Mouse (Mus musculus) bone marrow macrophage, adult 2 months (primary cell): ENCODE measurements at regions not wholly inside any gene's neighbourhood (a gene's known extent, or its start where the extent isn't known, plus 50 kb on each side); places are given as distances from the start of the nearest gene placed in this dataset.

Source experiments
- H3K27ac ChIP-seq: 2 replicates; pipeline ENCODE4 v1.5.1; 2012; ENCODE audit warnings: low read depth, low read length; ENCODE audit not compliant: insufficient read depth
- H3K4me1 ChIP-seq: 2 replicates; pipeline ENCODE4 v1.6.1; 2012; ENCODE audit warnings: low read length; ENCODE audit not compliant: control insufficient read depth, insufficient read depth
- H3K4me3 ChIP-seq: 2 replicates; pipeline ENCODE4 v1.5.1; 2012; ENCODE audit warnings: mild to moderate bottlenecking, low read length, moderate library complexity; ENCODE audit not compliant: insufficient read depth
- CTCF ChIP-seq: IDR thresholded peaks from 2 replicates; pipeline ENCODE4 v1.5.1; 2012; ENCODE audit warnings: low read depth, mild to moderate bottlenecking, low read length, moderate library complexity
- POLR2A ChIP-seq: IDR thresholded peaks from 2 replicates; pipeline ENCODE4 v1.6.1; 2012; ENCODE audit warnings: mild to moderate bottlenecking, low read depth, low read length, borderline replicate concordance

DNA sequence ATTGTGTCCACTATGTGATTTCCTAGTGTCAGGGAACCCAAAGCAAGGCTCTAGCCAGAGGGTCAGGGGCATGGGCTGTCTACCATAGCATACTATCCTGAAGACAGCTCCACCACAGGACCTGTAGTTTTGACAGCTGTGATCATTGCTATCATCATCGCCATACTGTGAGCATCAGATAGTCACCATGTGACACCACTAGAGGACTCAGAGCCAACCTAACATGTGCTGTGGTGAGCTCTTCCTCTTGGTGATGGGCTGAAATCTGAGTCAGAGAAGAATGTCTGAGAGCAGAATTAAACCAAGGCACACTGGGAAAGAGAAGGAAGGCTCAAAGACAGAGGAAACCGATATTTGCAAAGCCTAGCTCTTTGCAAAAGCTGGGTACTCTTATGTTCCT lies 184.9 kb downstream of the Pdcd6ip start:
- TF ChIP-seq CTCF = no peak
- no peak for TF ChIP-seq POLR2A
- Histone ChIP-seq H3K4me3 (no peak overlapping the region), H3K4me1 (peaks cover 4% of the 10 kb centered on the region; the same call in 1 of the 2 replicates), H3K27ac (no peak overlapping the region)

DNA sequence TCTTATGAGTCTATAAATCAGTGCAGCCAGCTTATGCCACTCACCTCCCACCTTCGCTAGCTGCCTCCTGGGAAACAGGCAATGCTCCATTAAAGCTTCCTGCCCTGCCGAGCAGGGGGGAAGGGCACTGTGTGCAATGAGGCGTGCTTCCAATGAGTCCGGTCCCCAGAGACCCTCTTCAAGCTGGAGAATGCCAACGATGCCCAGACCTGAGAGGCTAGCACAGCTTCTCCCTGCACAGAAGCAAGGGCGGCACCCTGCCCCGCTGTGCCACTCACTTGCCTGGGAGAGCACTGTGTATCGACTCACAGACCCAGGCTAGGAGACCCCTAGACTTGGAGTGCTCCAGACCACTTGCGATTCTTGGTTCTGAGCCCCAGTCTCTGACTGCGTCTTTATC lies 188.3 kb downstream of the Pdcd6ip start:
- no peak for TF ChIP-seq CTCF
- TF ChIP-seq POLR2A = no peak

GRCm38 (mm10) chr9:113518482-113518881 lies 189.6 kb downstream of the Pdcd6ip start:
- Histone ChIP-seq H3K27ac (no peak overlapping the region), H3K4me1 (peaks cover 4% of the 10 kb centered on the region; the same call in 1 of the 2 replicates), H3K4me3 (no peak overlapping the region)
- TF ChIP-seq CTCF (no peak), POLR2A (no peak)

More for the DNA sequence above, 188.3 kb downstream of the Pdcd6ip start:
- Histone ChIP-seq H3K4me3 (no peak overlapping the region), H3K4me1 (peaks cover 4% of the 10 kb centered on the region; the same call in 1 of the 2 replicates), H3K27ac (no peak overlapping the region)

- TF ChIP-seq POLR2A (no peak), CTCF (no peak)
These were observed 190.3 kb downstream of the Pdcd6ip start for GRCm38 (mm10) chr9:113517756-113518155.

DNA sequence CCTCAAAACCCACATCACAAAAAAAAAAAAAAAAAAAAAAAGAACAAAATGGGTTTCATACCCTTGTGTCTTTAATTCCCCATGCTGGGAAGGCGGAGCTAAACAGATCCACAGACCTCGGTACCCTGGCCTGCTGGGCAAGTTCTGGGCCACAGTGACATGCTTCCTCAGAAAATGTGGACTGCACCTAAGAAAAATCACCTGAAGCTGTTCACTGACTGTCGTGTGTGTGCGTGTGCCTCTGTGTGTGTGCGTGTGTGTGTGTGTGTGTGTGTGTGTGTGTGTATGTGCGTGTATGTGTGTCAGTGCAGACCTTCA lies 192.4 kb downstream of the Pdcd6ip start:
- H3K27ac ChIP-seq = no peak overlapping the region
- H3K4me3 ChIP-seq = no peak overlapping the region
- TF ChIP-seq POLR2A (no peak), CTCF (no peak)
- H3K4me1 ChIP-seq = no peaks in the 10 kb centered on the region

More at GRCm38 (mm10) chr9:113517756-113518155, 190.3 kb downstream of the Pdcd6ip start:
- H3K4me1 ChIP-seq = peaks cover 4% of the 10 kb centered on the region; the same call in 1 of the 2 replicates
- no peak overlapping the region for H3K27ac ChIP-seq
- no peak overlapping the region for H3K4me3 ChIP-seq

- TF ChIP-seq CTCF = no peak
- TF ChIP-seq POLR2A = no peak
These were observed 193.0 kb downstream of the Pdcd6ip start for GRCm38 (mm10) chr9:113514846-113515702.

DNA sequence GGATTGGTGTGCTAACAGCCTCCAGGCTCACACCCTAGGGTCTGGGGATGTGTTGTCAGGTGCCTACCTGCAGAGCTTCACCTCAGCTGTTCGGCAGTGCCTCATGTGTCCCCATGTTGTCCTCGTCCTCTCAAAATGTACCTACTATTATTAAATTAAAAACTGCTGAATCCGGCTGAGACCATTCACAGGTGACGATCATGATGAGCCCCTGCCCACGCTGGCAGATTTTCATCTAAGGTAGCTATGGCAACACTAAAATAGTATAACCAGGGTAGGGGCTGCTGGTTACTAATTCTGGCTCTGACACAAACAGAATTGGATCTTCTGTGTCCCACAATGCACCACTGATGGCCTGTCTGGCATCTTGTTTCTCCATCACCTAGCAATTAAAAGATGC lies 196.8 kb downstream of the Pdcd6ip start:
- H3K27ac ChIP-seq = no peak overlapping the region
- no peaks in the 10 kb centered on the region for H3K4me1 ChIP-seq
- no peak overlapping the region for H3K4me3 ChIP-seq
- no peak for TF ChIP-seq POLR2A
- TF ChIP-seq CTCF = no peak

More at GRCm38 (mm10) chr9:113514846-113515702, 193.0 kb downstream of the Pdcd6ip start:
- Histone ChIP-seq H3K4me1 (no peaks in the 10 kb centered on the region), H3K4me3 (no peak overlapping the region), H3K27ac (no peak overlapping the region)

DNA sequence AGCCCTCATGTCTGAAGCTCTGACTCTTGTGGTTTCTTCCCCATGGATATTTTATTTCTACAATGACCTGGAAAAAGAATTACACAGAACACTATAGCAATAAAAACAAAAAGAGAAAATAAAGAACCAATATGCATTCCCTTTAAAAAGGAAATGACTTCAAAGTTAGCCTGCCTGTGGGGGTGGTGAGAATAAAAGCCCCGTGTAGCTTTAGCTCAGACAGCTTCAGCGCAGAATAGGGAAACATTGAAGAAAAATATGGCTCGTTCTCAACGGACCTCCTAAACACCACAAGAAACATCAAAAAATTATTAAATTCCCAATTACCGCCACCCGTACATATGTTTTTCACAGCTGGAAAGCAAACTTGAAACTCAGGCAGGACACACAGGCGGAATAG lies 198.7 kb downstream of the Pdcd6ip start:
- no peaks in the 10 kb centered on the region for H3K4me1 ChIP-seq
- no peak overlapping the region for H3K4me3 ChIP-seq
- TF ChIP-seq CTCF (no peak), POLR2A (no peak)
- no peak overlapping the region for H3K27ac ChIP-seq

DNA sequence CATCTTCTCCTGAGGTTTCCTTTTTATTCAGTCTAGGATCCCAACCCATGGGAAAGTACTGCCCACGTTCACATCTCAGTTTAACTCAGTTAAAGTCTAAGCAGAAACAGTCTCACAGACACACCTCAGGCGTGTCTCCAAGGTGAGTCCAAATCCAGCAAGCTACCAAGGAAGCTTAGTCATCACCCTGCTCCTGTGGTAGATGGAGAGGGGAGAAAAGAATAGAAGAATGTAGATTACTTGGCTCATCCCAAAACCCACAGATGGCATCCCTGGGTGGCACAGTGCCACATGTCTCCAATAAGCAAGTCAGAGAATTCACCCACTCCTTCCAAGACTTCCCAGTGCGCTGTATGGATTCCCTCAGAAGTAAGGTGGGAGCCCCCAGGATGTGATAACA lies 199.2 kb downstream of the Pdcd6ip start:
- no peaks in the 10 kb centered on the region for H3K4me1 ChIP-seq
- H3K27ac ChIP-seq = no peak overlapping the region
- no peak for TF ChIP-seq CTCF
- no peak overlapping the region for H3K4me3 ChIP-seq

GRCm38 (mm10) chr9:113507561-113508460 lies 200.2 kb downstream of the Pdcd6ip start:
- TF ChIP-seq POLR2A = no peak
- Histone ChIP-seq H3K27ac (no peak overlapping the region), H3K4me3 (no peak overlapping the region), H3K4me1 (no peaks in the 10 kb centered on the region)
